Mouse (Mus musculus): Measurements from ENCODE around the gene Gm28551. TPM values are rescaled to one million over a fixed set of nuclear protein-coding genes. Genes with fewer than 3 reads are reported as not detected.

Gene Gm28551
- polyA plus RNA-seq, 1 experiment from 2014 or later = 0.26 TPM

GRCm38 (mm10) chr1:53291197-53291596 lies 61.3 kb downstream of the Gm28551 start:
- DNase-seq (ENCODE audit: low spot score) (no peak), ATAC-seq (replicated peaks; ENCODE audit: low FRiP score, low read depth) (no peak)
- 71% methylated on average over 3 of the region's 3 CpGs for WGBS
- Histone ChIP-seq H3K27ac (no peak overlapping the region), H3K4me2 (ENCODE audit: low read length) (no peak overlapping the region), H3K4me3 (replicated peaks; ENCODE audit: low read depth, low read length) (no peak overlapping the region), H3K36me3 (ENCODE audit: insufficient read depth, low read length) (no peaks in the 10 kb centered on the region), H3K9me3 (replicated peaks; ENCODE audit: low read length) (no peaks in the 10 kb centered on the region), H3K9ac (ENCODE audit: low read depth, low read length) (no peak overlapping the region), H3K27me3 (ENCODE audit: insufficient read depth, low read length) (no peaks in the 10 kb centered on the region), H3K4me1 (replicated peaks; ENCODE audit: insufficient read depth, low read length) (no peaks in the 10 kb centered on the region)
- no peak for TF ChIP-seq CTCF (IDR thresholded peaks at IDR 0.05; ENCODE audit: low read depth)

Other genes with a start within 250 kb of the Gm28551 start
- gene 1700019A02Rik, start 165.0 kb downstream of the Gm28551 start, polyA plus RNA-seq (2015; fragmentation: Nextera tagmentation; extraction: Ambion mirVana) = not detected in 2 replicates
- 11.7 and 12.9 TPM in 2 replicates for gene Pms1, start 55.6 kb downstream of the Gm28551 start, polyA plus RNA-seq (2015; fragmentation: Nextera tagmentation; extraction: Ambion mirVana)
- 38.3 and 39.3 TPM in 2 replicates for gene Ormdl1, start 55.6 kb downstream of the Gm28551 start, polyA plus RNA-seq (2015; fragmentation: Nextera tagmentation; extraction: Ambion mirVana)
- gene Gm28778, start 55.6 kb downstream of the Gm28551 start, polyA plus RNA-seq (2015; fragmentation: Nextera tagmentation; extraction: Ambion mirVana) = not detected in 2 replicates
- 22.4 and 23.8 TPM in 2 replicates for gene Osgepl1, start 39.0 kb downstream of the Gm28551 start, polyA plus RNA-seq (2015; fragmentation: Nextera tagmentation; extraction: Ambion mirVana)
- 5.4 and 11.5 TPM in 2 replicates for gene Asdurf, start within 50 bp of the Gm28551 start, polyA plus RNA-seq (2015; fragmentation: Nextera tagmentation; extraction: Ambion mirVana)
- gene Asnsd1, start 85 bp upstream of the Gm28551 start, polyA plus RNA-seq (2015; fragmentation: Nextera tagmentation; extraction: Ambion mirVana) = 62.4 and 64.0 TPM in 2 replicates

Data from kidney, postnatal 0 days (tissue).